Mouse (Mus musculus): Measurements from ENCODE around the gene Hspa2. TPM values are rescaled to one million over a fixed set of nuclear protein-coding genes. Genes with fewer than 3 reads are reported as not detected.

Gene Hspa2
- polyA plus RNA-seq, 1 experiment from 2014 or later: 6.7 TPM

- peak; percentile 54 for ATAC-seq (ENCODE audit: low FRiP score, low read depth)
- under 1% methylated on average over 62 of the region's 63 CpGs for WGBS
- Histone ChIP-seq H3K27me3 (no peaks in the 10 kb centered on the region), H3K9ac (peak overlapping the region; percentile 99), H3K27ac (peak overlapping the region; percentile 100), H3K4me3 (peak overlapping the region; percentile 95), H3K4me1 (peaks cover 60% of the 10 kb centered on the region), H3K36me3 (no peaks in the 10 kb centered on the region), H3K4me2 (replicated peaks) (peak overlapping the region; percentile 92), H3K9me3 (no peaks in the 10 kb centered on the region)
These were observed 33.0 kb upstream of the Hspa2 start for GRCm38 (mm10) chr12:76370831-76371571.

GRCm38 (mm10) chr12:76372046-76372445 is 31.9 kb upstream of the Hspa2 start:
- Histone ChIP-seq H3K27ac (no peak overlapping the region), H3K4me1 (peaks cover 51% of the 10 kb centered on the region), H3K36me3 (no peaks in the 10 kb centered on the region), H3K27me3 (no peaks in the 10 kb centered on the region), H3K9ac (peak overlapping the region; percentile 99), H3K4me2 (replicated peaks) (peak overlapping the region; percentile 92), H3K4me3 (peak overlapping the region; percentile 95), H3K9me3 (no peaks in the 10 kb centered on the region)
- ATAC-seq (ENCODE audit: low FRiP score, low read depth): no peak
- WGBS: 25% methylated on average over 7 of the region's 7 CpGs

- no peaks in the 10 kb centered on the region for H3K9me3 ChIP-seq
- ATAC-seq (ENCODE audit: low FRiP score, low read depth): no peak
- WGBS: 73% methylated on average over 5 of the region's 7 CpGs
- no peaks in the 10 kb centered on the region for H3K36me3 ChIP-seq
- H3K4me3 ChIP-seq: peak overlapping the region; percentile 95; the same call in 1 of the 2 replicates
- no peak overlapping the region; the same call in 1 of the 2 replicates for H3K9ac ChIP-seq
- H3K4me1 ChIP-seq: peaks cover 48% of the 10 kb centered on the region
- H3K27me3 ChIP-seq: no peaks in the 10 kb centered on the region
- H3K27ac ChIP-seq: no peak overlapping the region
- H3K4me2 ChIP-seq (replicated peaks): peak overlapping the region; percentile 92
These were observed 30.8 kb upstream of the Hspa2 start for GRCm38 (mm10) chr12:76372881-76373818.

GRCm38 (mm10) chr12:76373991-76374390 is 30.0 kb upstream of the Hspa2 start:
- Histone ChIP-seq H3K4me3 (no peak overlapping the region), H3K27me3 (no peaks in the 10 kb centered on the region), H3K27ac (no peak overlapping the region), H3K4me2 (replicated peaks) (no peak overlapping the region), H3K9ac (no peak overlapping the region), H3K9me3 (no peaks in the 10 kb centered on the region), H3K36me3 (no peaks in the 10 kb centered on the region), H3K4me1 (peaks cover 42% of the 10 kb centered on the region)
- 63% methylated on average over 6 of the region's 6 CpGs for WGBS
- ATAC-seq (ENCODE audit: low FRiP score, low read depth): no peak

- no peak for ATAC-seq (ENCODE audit: low FRiP score, low read depth)
- 67% methylated on average over 4 of the region's 4 CpGs for WGBS
- Histone ChIP-seq H3K27ac (no peak overlapping the region), H3K27me3 (no peaks in the 10 kb centered on the region), H3K36me3 (no peaks in the 10 kb centered on the region), H3K4me2 (replicated peaks) (no peak overlapping the region), H3K4me3 (no peak overlapping the region), H3K4me1 (peaks cover 47% of the 10 kb centered on the region), H3K9me3 (no peaks in the 10 kb centered on the region), H3K9ac (no peak overlapping the region)
These were observed 29.1 kb upstream of the Hspa2 start for GRCm38 (mm10) chr12:76374911-76375310.

GRCm38 (mm10) chr12:76375506-76375905 is 28.5 kb upstream of the Hspa2 start:
- Histone ChIP-seq H3K9me3 (no peaks in the 10 kb centered on the region), H3K27me3 (no peaks in the 10 kb centered on the region), H3K4me3 (no peak overlapping the region), H3K36me3 (no peaks in the 10 kb centered on the region), H3K9ac (no peak overlapping the region), H3K27ac (no peak overlapping the region), H3K4me1 (peaks cover 51% of the 10 kb centered on the region), H3K4me2 (replicated peaks) (no peak overlapping the region)
- WGBS: 82% methylated on average over 3 of the region's 3 CpGs
- ATAC-seq (ENCODE audit: low FRiP score, low read depth): no peak

- 51% methylated on average over 7 of the region's 7 CpGs for WGBS
These were observed 27.3 kb upstream of the Hspa2 start for GRCm38 (mm10) chr12:76376649-76377048.

GRCm38 (mm10) chr12:76377059-76377458 is 26.9 kb upstream of the Hspa2 start:
- no peak overlapping the region for H3K4me3 ChIP-seq
- no peak overlapping the region for H3K4me2 ChIP-seq (replicated peaks)
- no peak for ATAC-seq (ENCODE audit: low FRiP score, low read depth)
- H3K36me3 ChIP-seq: no peaks in the 10 kb centered on the region
- H3K27ac ChIP-seq: no peak overlapping the region
- H3K9ac ChIP-seq: no peak overlapping the region
- H3K4me1 ChIP-seq: peaks cover 45% of the 10 kb centered on the region
- 94% methylated on average over 6 of the region's 6 CpGs for WGBS
- H3K27me3 ChIP-seq: no peaks in the 10 kb centered on the region
- no peaks in the 10 kb centered on the region for H3K9me3 ChIP-seq

More at GRCm38 (mm10) chr12:76376649-76377048, 27.3 kb upstream of the Hspa2 start:
- Histone ChIP-seq H3K27ac (no peak overlapping the region), H3K4me3 (no peak overlapping the region), H3K27me3 (no peaks in the 10 kb centered on the region), H3K9me3 (no peaks in the 10 kb centered on the region), H3K36me3 (no peaks in the 10 kb centered on the region), H3K4me1 (peaks cover 49% of the 10 kb centered on the region), H3K9ac (no peak overlapping the region), H3K4me2 (replicated peaks) (no peak overlapping the region)
- no peak for ATAC-seq (ENCODE audit: low FRiP score, low read depth)

GRCm38 (mm10) chr12:76377726-76378125 is 26.2 kb upstream of the Hspa2 start:
- ATAC-seq (ENCODE audit: low FRiP score, low read depth): no peak
- Histone ChIP-seq H3K27me3 (no peaks in the 10 kb centered on the region), H3K4me3 (no peak overlapping the region), H3K36me3 (0 out of 2 replicates have a peak, but pooled peaks cover under 1% of the 10 kb centered on the region), H3K4me2 (replicated peaks) (no peak overlapping the region), H3K9me3 (no peaks in the 10 kb centered on the region), H3K27ac (no peak overlapping the region), H3K9ac (no peak overlapping the region), H3K4me1 (peaks cover 38% of the 10 kb centered on the region)
- WGBS: 88% methylated on average over 3 of the region's 3 CpGs

- H3K4me3 ChIP-seq: no peak overlapping the region
- H3K9me3 ChIP-seq: no peaks in the 10 kb centered on the region
- H3K9ac ChIP-seq: no peak overlapping the region
- no peak for ATAC-seq (ENCODE audit: low FRiP score, low read depth)
- no peaks in the 10 kb centered on the region for H3K27me3 ChIP-seq
- H3K4me1 ChIP-seq: peaks cover 31% of the 10 kb centered on the region
- no peak overlapping the region for H3K27ac ChIP-seq
- 82% methylated on average over 5 of the region's 5 CpGs for WGBS
- peaks cover 6% of the 10 kb centered on the region; the same call in 1 of the 2 replicates for H3K36me3 ChIP-seq
- H3K4me2 ChIP-seq (replicated peaks): no peak overlapping the region
These were observed 25.4 kb upstream of the Hspa2 start for GRCm38 (mm10) chr12:76378556-76378955.

- Histone ChIP-seq H3K9ac (no peak overlapping the region), H3K27ac (no peak overlapping the region), H3K9me3 (no peaks in the 10 kb centered on the region), H3K27me3 (no peaks in the 10 kb centered on the region), H3K4me1 (peaks cover 17% of the 10 kb centered on the region; the same call in 1 of the 2 replicates), H3K4me3 (no peak overlapping the region), H3K36me3 (peaks cover 16% of the 10 kb centered on the region), H3K4me2 (replicated peaks) (no peak overlapping the region)
- 87% methylated on average over 7 of the region's 7 CpGs for WGBS
- no peak for ATAC-seq (ENCODE audit: low FRiP score, low read depth)
These were observed 23.8 kb upstream of the Hspa2 start for GRCm38 (mm10) chr12:76380151-76380550.

- Histone ChIP-seq H3K36me3 (peaks cover 51% of the 10 kb centered on the region), H3K4me1 (no peaks in the 10 kb centered on the region), H3K4me2 (replicated peaks) (no peak overlapping the region), H3K27ac (no peak overlapping the region), H3K9me3 (no peaks in the 10 kb centered on the region), H3K9ac (no peak overlapping the region), H3K27me3 (no peaks in the 10 kb centered on the region), H3K4me3 (no peak overlapping the region)
- no peak for ATAC-seq (ENCODE audit: low FRiP score, low read depth)
- WGBS: 92% methylated on average over 8 of the region's 8 CpGs
These were observed 18.6 kb upstream of the Hspa2 start for GRCm38 (mm10) chr12:76385342-76385741.

All from limb, embryonic 13.5 days (tissue).